18 mouse cellular contexts compared by ENCODE assay signal in the genomic region with DNA sequence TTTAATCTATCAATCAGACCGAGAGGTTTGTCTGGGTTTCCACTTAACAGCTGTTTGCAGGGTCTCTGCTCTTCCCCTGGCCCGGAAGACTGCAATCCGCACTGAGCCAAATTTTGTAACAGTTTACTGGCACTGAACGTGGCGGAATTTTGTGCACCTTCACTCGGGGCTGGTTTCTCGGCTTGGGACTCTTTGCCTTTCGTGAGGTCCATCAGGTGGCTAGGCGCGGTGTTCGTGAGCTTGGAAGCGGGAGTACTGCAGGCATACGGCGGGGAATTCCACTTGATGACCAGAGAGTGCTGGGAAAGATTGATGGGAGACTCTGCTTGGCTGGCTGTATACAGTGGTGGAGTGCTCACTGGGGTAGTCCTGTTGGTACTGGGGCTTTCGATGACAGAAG.
DNase-seq lines count a peak whose midpoint lies in the region; ATAC-seq and TF ChIP-seq lines count a peak whose summit lies in the region.
"Had no signal": no experiment of that assay in that cellular context is flagged by ENCODE, and none has a peak within 500 bp of the region (broad histone marks: within the 10 kb centered on the region; RNA-seq: fewer than 3 reads in every experiment).

No protein-coding gene starts in this region.

- no peak overlapping the region for H3K27ac ChIP-seq in kidney, embryonic 15.5 days
- H3K27ac ChIP-seq in midbrain, embryonic 11.5 days (ENCODE audit: low read depth, low read length): no peak overlapping the region
- H3K27ac ChIP-seq in midbrain, postnatal 0 days (ENCODE audit: low read depth, low read length): no peak overlapping the region
- H3K27ac ChIP-seq: hindbrain, embryonic 15.5 days had no signal

- DNase-seq in kidney, postnatal 25 days: no peak
- peak; percentile 72 for DNase-seq in midbrain, embryonic 11.5 days (ENCODE audit: low spot score, missing footprints)
- DNase-seq in midbrain, postnatal 0 days (ENCODE audit: low spot score): no peak
- DNase-seq in ES-CJ7 (ENCODE audit: low read depth, low spot score): peak; percentile 15
- peak; percentile 41 for DNase-seq in ZHBTc4 (ENCODE audit: low read depth, low spot score)
- no peak for DNase-seq in ovary, postnatal 14 days (ENCODE audit: low spot score)
- DNase-seq in gastrocnemius, postnatal 10 days: no peak
- DNase-seq: adrenal gland, adult 2 months; adrenal gland, postnatal 36 days; cerebellum, adult 2 months; cerebellum, postnatal 10 days; gastrocnemius, postnatal 14 days; heart, postnatal 36 days had no signal

- TF ChIP-seq CTCF in midbrain, postnatal 0 days (IDR thresholded peaks at IDR 0.05): no peak

- no peaks in the 10 kb centered on the region for H3K27me3 ChIP-seq in kidney, embryonic 15.5 days
- H3K27me3 ChIP-seq in midbrain, embryonic 11.5 days (ENCODE audit: control insufficient read depth, insufficient read depth, low read length): no peaks in the 10 kb centered on the region
- no peaks in the 10 kb centered on the region for H3K27me3 ChIP-seq in midbrain, postnatal 0 days (ENCODE audit: insufficient read depth, low read length)
- H3K27me3 ChIP-seq: heart, embryonic 13.5 days; hindbrain, embryonic 15.5 days; Patski had no signal

- H3K4me3 ChIP-seq in kidney, embryonic 15.5 days (replicated peaks): no peak overlapping the region
- no peak overlapping the region for H3K4me3 ChIP-seq in midbrain, embryonic 11.5 days (ENCODE audit: low read depth, low read length)
- H3K4me3 ChIP-seq in midbrain, postnatal 0 days (ENCODE audit: low read depth, low read length): no peak overlapping the region
- H3K4me3 ChIP-seq: heart, embryonic 13.5 days; hindbrain, embryonic 15.5 days had no signal

- peaks cover 57% of the 10 kb centered on the region for H3K36me3 ChIP-seq in kidney, embryonic 15.5 days
- peaks cover 8% of the 10 kb centered on the region; the same call in 1 of the 2 replicates for H3K36me3 ChIP-seq in midbrain, embryonic 11.5 days (ENCODE audit: control insufficient read depth, insufficient read depth, low read length)
- H3K36me3 ChIP-seq in midbrain, postnatal 0 days (ENCODE audit: insufficient read depth, low read length): peaks cover 28% of the 10 kb centered on the region

- H3K4me1 ChIP-seq in kidney, embryonic 15.5 days: no peaks in the 10 kb centered on the region
- H3K4me1 ChIP-seq in midbrain, embryonic 11.5 days (ENCODE audit: control insufficient read depth, insufficient read depth, low read length): no peaks in the 10 kb centered on the region
- no peaks in the 10 kb centered on the region; the same call in 1 of the 2 replicates for H3K4me1 ChIP-seq in midbrain, postnatal 0 days (ENCODE audit: insufficient read depth, low read length)
- H3K4me1 ChIP-seq: hindbrain, embryonic 15.5 days had no signal

- WGBS in kidney, embryonic 15.5 days: 91% methylated on average over 15 of the region's 15 CpGs
- 96% methylated on average over 15 of the region's 15 CpGs for WGBS in midbrain, embryonic 11.5 days
- WGBS in midbrain, postnatal 0 days: 96% methylated on average over 15 of the region's 15 CpGs

- H3K9ac ChIP-seq in kidney, embryonic 15.5 days: no peak overlapping the region
- no peak overlapping the region for H3K9ac ChIP-seq in midbrain, embryonic 11.5 days (ENCODE audit: low read length)
- no peak overlapping the region for H3K9ac ChIP-seq in midbrain, postnatal 0 days (replicated peaks; ENCODE audit: low read length, poor library complexity, severe bottlenecking)
- H3K9ac ChIP-seq: heart, embryonic 13.5 days; hindbrain, embryonic 15.5 days had no signal

- no peak overlapping the region for H3K4me2 ChIP-seq in kidney, embryonic 15.5 days
- H3K4me2 ChIP-seq in midbrain, embryonic 11.5 days: no peak overlapping the region
- no peak overlapping the region for H3K4me2 ChIP-seq in midbrain, postnatal 0 days (ENCODE audit: low read depth, low read length, poor library complexity, severe bottlenecking)
- H3K4me2 ChIP-seq: hindbrain, embryonic 15.5 days had no signal

- no peaks in the 10 kb centered on the region for H3K9me3 ChIP-seq in kidney, embryonic 15.5 days (replicated peaks)
- H3K9me3 ChIP-seq in midbrain, embryonic 11.5 days (ENCODE audit: control insufficient read depth, low read length): no peaks in the 10 kb centered on the region
- H3K9me3 ChIP-seq in midbrain, postnatal 0 days (ENCODE audit: low read length): no peaks in the 10 kb centered on the region
- H3K9me3 ChIP-seq: heart, embryonic 13.5 days; hindbrain, embryonic 15.5 days had no signal

- 0 out of 2 replicates have a peak, but pooled peaks have one; percentile 28 for ATAC-seq in kidney, embryonic 15.5 days (replicated peaks; ENCODE audit: low FRiP score)
- no peak for ATAC-seq in midbrain, embryonic 11.5 days (ENCODE audit: low FRiP score)
- no peak for ATAC-seq in midbrain, postnatal 0 days (ENCODE audit: low FRiP score)
- ATAC-seq: forebrain, embryonic 16.5 days; Patski had no signal

Comparison
In these comparisons a context has a peak if more than half of its experiments do, and no peak if none do; other contexts are left out.
1. DNase-seq: peak in midbrain, embryonic 11.5 days (single experiment), ES-CJ7 (single experiment) and ZHBTc4 (single experiment); none in kidney, postnatal 25 days (0 of 2), midbrain, postnatal 0 days (single experiment), ovary, postnatal 14 days (single experiment) and gastrocnemius, postnatal 10 days (single experiment).